Mouse (Mus musculus) forebrain, embryonic 16.5 days (tissue): Measurements from ENCODE around the gene Ptbp1. TPM values are rescaled to one million over a fixed set of nuclear protein-coding genes. Genes with fewer than 3 reads are reported as not detected.
"Not testable (repeated sequence)": the region's sequence is repeated elsewhere in the genome, so short reads cannot be mapped to it uniquely, and the experiment has no call there.

Experiments used
- ATAC-seq: fragments of 200-750 bp; cut with Nextera tagmentation; 2 replicates; pipeline ENCODE4 v1.8.0; 2017; ENCODE audit warnings: mild to moderate bottlenecking, moderate library complexity
- H3K27ac ChIP-seq: fragments of 300-500 bp; sonication (generic); 2 replicates; pipeline ENCODE4 v1.5.1; 2014; ENCODE audit warnings: low read length, control low read depth
- H3K27me3 ChIP-seq: fragments of 300-500 bp; sonication (generic); replicated peaks from 2 replicates; pipeline ENCODE4 v1.6.1; 2014; ENCODE audit warnings: low read length; ENCODE audit not compliant: control insufficient read depth, insufficient read depth
- H3K36me3 ChIP-seq: fragments of 300-500 bp; sonication (generic); 2 replicates; pipeline ENCODE4 v1.6.1; 2014; ENCODE audit not compliant: control insufficient read depth, insufficient read depth
- H3K4me1 ChIP-seq: fragments of 300-500 bp; sonication (generic); replicated peaks from 2 replicates; pipeline ENCODE4 v1.6.1; 2014; ENCODE audit warnings: low read length; ENCODE audit not compliant: control insufficient read depth, insufficient read depth
- H3K4me2 ChIP-seq: fragments of 300-500 bp; sonication (generic); 2 replicates; pipeline ENCODE4 v1.6.1; 2014; ENCODE audit warnings: mild to moderate bottlenecking, low read length, control low read depth
- H3K4me3 ChIP-seq: fragments of 300-500 bp; sonication (generic); replicated peaks from 2 replicates; pipeline ENCODE4 v1.5.1; 2014; ENCODE audit warnings: mild to moderate bottlenecking, low read length, control low read depth
- H3K9ac ChIP-seq: fragments of 300-500 bp; sonication (generic); replicated peaks from 2 replicates; pipeline ENCODE4 v1.6.1; 2014; ENCODE audit warnings: low read depth, low read length, control low read depth
- H3K9me3 ChIP-seq: fragments of 300-500 bp; sonication (generic); 2 replicates; pipeline ENCODE4 v1.6.1; 2016; ENCODE audit warnings: low read length; ENCODE audit not compliant: control insufficient read depth
- WGBS: fragments of 180-500 bp; shearing (Covaris S2); extraction: QIAGEN DNeasy Blood & Tissue Kit; methylation state at CpG from one replicate; pipeline ENCODE4 v1.1.7; 2014; 5-methylcytosine and 5-hydroxymethylcytosine counted together
- polyA plus RNA-seq: library from polyadenylated mRNA; unstranded; fragments of >200 nt; fragmentation: Nextera tagmentation; extraction: Ambion mirVana; gene quantifications from 2 replicates; pipeline ENCODE4 v1.2.1, GENCODE M21; 2015

Ptbp1 gene
- polyA plus RNA-seq, 1 experiment from 2014 or later, result 98.3 TPM

- no peak overlapping the region for H3K4me3 ChIP-seq
- H3K9me3 ChIP-seq, result no peaks in the 10 kb centered on the region
- ATAC-seq, result 0 out of 2 replicates have a peak, but pooled peaks have one; percentile 27
- H3K36me3 ChIP-seq, result no peaks in the 10 kb centered on the region
- no peak overlapping the region for H3K27ac ChIP-seq
- no peak overlapping the region for H3K4me2 ChIP-seq
- H3K4me1 ChIP-seq, result peaks cover 4% of the 10 kb centered on the region; the same call in 1 of the 2 replicates
- no peak overlapping the region; the same call in 1 of the 2 replicates for H3K9ac ChIP-seq
- WGBS, result 13% methylated on average over 22 of the region's 22 CpGs
- H3K27me3 ChIP-seq, result peaks cover 6% of the 10 kb centered on the region; the same call in 1 of the 2 replicates
Measured at GRCm38 (mm10) chr10:79883297-79884084, 29.3 kb downstream of the Ptbp1 start.

GRCm38 (mm10) chr10:79884446-79884845 lies 30.2 kb downstream of the Ptbp1 start:
- Histone ChIP-seq H3K27me3 (peaks cover 6% of the 10 kb centered on the region; the same call in 1 of the 2 replicates), H3K4me1 (peaks cover 4% of the 10 kb centered on the region; the same call in 1 of the 2 replicates), H3K4me3 (no peak overlapping the region), H3K27ac (no peak overlapping the region), H3K9me3 (no peaks in the 10 kb centered on the region), H3K36me3 (no peaks in the 10 kb centered on the region), H3K9ac (no peak overlapping the region), H3K4me2 (no peak overlapping the region)
- no peak for ATAC-seq
- WGBS, result 45% methylated on average over 4 of the region's 4 CpGs

GRCm38 (mm10) chr10:79884938-79885337 lies 30.7 kb downstream of the Ptbp1 start:
- H3K9me3 ChIP-seq, H3K4me3 ChIP-seq, ATAC-seq, H3K4me2 ChIP-seq, H3K36me3 ChIP-seq, H3K27ac ChIP-seq, H3K9ac ChIP-seq, H3K4me1 ChIP-seq, H3K27me3 ChIP-seq: not testable (repeated sequence)
- WGBS, result 73% methylated on average over 2 of the region's 3 CpGs

- Histone ChIP-seq H3K4me2 (no peak within 1 kb of the TSS), H3K4me1 (peaks cover 4% of the 10 kb centered on the region; the same call in 1 of the 2 replicates), H3K27me3 (no peaks in the 10 kb centered on the region; the same call in 1 of the 2 replicates), H3K36me3 (no peaks in the 10 kb centered on the region), H3K9me3 (no peaks in the 10 kb centered on the region), H3K4me3 (no peak within 1 kb of the TSS), H3K27ac (no peak within 1 kb of the TSS), H3K9ac (no peak within 1 kb of the TSS)
- 86% methylated on average over 6 of the region's 6 CpGs for WGBS
- ATAC-seq, result no peak
Measured at GRCm38 (mm10) chr10:79886054-79886453, 31.8 kb downstream of the Ptbp1 start, which contains the start of gene Elane. Gene Elane, plus strand, starts transcription at chr10:79886247.

DNA sequence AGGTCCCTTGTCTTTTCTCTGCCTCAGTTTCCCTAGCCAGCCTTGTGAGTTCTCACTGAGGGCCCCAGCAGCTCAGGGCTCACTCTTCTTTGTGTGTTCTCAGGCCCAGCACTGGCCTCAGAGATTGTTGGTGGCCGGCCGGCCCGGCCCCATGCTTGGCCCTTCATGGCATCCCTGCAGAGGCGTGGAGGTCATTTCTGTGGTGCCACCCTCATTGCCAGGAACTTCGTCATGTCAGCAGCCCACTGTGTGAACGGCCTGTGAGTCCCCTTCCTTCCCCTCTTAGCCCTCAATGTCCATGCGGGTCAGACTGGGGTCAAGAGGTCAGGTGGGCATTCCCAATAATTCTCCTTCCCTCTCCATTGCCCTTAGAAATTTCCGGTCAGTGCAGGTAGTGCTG lies 32.4 kb downstream of the Ptbp1 start:
- ATAC-seq, result no peak
- Histone ChIP-seq H3K4me1 (peaks cover 4% of the 10 kb centered on the region; the same call in 1 of the 2 replicates), H3K4me2 (no peak overlapping the region), H3K27me3 (no peaks in the 10 kb centered on the region; the same call in 1 of the 2 replicates), H3K9ac (no peak overlapping the region), H3K27ac (no peak overlapping the region), H3K36me3 (no peaks in the 10 kb centered on the region), H3K4me3 (no peak overlapping the region), H3K9me3 (no peaks in the 10 kb centered on the region)
- 82% methylated on average over 8 of the region's 8 CpGs for WGBS

GRCm38 (mm10) chr10:79889386-79889785 lies 35.2 kb downstream of the Ptbp1 start:
- H3K27me3 ChIP-seq, result no peaks in the 10 kb centered on the region
- no peak overlapping the region for H3K27ac ChIP-seq
- no peak for ATAC-seq
- H3K36me3 ChIP-seq, result no peaks in the 10 kb centered on the region
- no peak overlapping the region for H3K9ac ChIP-seq
- WGBS, result 81% methylated on average over 2 of the region's 2 CpGs
- H3K4me1 ChIP-seq, result no peaks in the 10 kb centered on the region
- H3K4me3 ChIP-seq, result no peak overlapping the region
- H3K9me3 ChIP-seq, result no peaks in the 10 kb centered on the region
- no peak overlapping the region for H3K4me2 ChIP-seq

GRCm38 (mm10) chr10:79890670-79891069 lies 36.4 kb downstream of the Ptbp1 start, which contains the start of gene Cfd:
Gene Cfd, plus strand, starts transcription at chr10:79890853.
- Histone ChIP-seq H3K9me3 (no peaks in the 10 kb centered on the region), H3K4me3 (no peak within 1 kb of the TSS), H3K27me3 (no peaks in the 10 kb centered on the region), H3K9ac (no peak within 1 kb of the TSS), H3K36me3 (0 out of 2 replicates have a peak, but pooled peaks cover 2% of the 10 kb centered on the region), H3K4me1 (no peaks in the 10 kb centered on the region), H3K27ac (no peak within 1 kb of the TSS), H3K4me2 (no peak within 1 kb of the TSS)
- whole genome bisulfite sequencing, result 35% methylated on average over 5 of the region's 5 CpGs
- ATAC-seq, result no peak

DNA sequence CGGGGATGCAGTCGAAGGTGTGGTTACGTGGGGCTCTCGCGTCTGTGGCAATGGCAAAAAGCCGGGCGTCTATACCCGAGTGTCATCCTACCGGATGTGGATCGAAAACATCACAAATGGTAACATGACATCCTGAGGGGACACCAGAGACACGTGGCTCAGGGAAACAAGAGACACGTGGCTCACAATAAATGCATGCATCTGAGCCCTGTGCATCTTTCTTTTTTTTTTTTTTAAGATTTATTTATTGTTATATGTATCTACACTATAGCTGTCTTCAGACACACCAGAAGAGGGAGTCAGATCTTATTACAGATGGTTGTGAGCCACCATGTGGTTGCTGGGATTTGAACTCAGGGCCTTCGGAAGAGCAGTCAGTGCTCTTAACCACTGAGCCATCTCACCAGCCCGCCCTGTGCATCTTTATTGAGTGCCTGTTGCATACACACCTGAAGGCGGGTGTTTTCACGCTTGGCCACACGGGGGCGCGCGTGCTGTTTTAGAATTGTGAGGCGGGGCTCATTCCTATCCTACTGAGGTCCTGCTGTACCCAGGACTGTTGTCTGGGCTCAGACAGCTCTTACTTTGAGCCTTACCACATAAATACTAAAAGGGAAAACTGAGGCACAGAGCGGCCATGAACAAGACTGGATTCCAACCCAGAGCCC lies 38.4 kb downstream of the Ptbp1 start:
- H3K9ac ChIP-seq, H3K4me1 ChIP-seq, H3K4me3 ChIP-seq, H3K27me3 ChIP-seq, H3K36me3 ChIP-seq, H3K27ac ChIP-seq, H3K4me2 ChIP-seq, H3K9me3 ChIP-seq: not testable (repeated sequence)
- 44% methylated on average over 22 of the region's 22 CpGs for WGBS
- ATAC-seq, result peak; percentile 69

- H3K36me3 ChIP-seq, result peaks cover 13% of the 10 kb centered on the region
- H3K9ac ChIP-seq, result no peak overlapping the region
- WGBS, result 91% methylated on average over 16 of the region's 16 CpGs
- no peak overlapping the region for H3K27ac ChIP-seq
- H3K4me1 ChIP-seq, result peaks cover 10% of the 10 kb centered on the region
- no peak overlapping the region for H3K4me2 ChIP-seq
- no peaks in the 10 kb centered on the region for H3K27me3 ChIP-seq
- ATAC-seq, result no peak
- H3K9me3 ChIP-seq, result no peaks in the 10 kb centered on the region
- H3K4me3 ChIP-seq, result no peak overlapping the region
Measured at GRCm38 (mm10) chr10:79896306-79896705, 42.1 kb downstream of the Ptbp1 start.
